Mouse (Mus musculus) cerebellum, postnatal 25 days (tissue): ENCODE results near the gene Pik3r5.

Experiments used
- DNase-seq, 2 experiments: peaks; one replicate each; pipeline ENCODE4 v3.0.0; 2021; ENCODE audit warnings: mixed read lengths in 2 of 2

The Pik3r5 gene

GRCm38 (mm10) chr11:68431699-68432360, at the start of gene Pik3r5:
Gene Pik3r5 (plus strand): TSS chr11:68432121.
- DNase-seq = peak; percentile 43 to 67

DNA sequence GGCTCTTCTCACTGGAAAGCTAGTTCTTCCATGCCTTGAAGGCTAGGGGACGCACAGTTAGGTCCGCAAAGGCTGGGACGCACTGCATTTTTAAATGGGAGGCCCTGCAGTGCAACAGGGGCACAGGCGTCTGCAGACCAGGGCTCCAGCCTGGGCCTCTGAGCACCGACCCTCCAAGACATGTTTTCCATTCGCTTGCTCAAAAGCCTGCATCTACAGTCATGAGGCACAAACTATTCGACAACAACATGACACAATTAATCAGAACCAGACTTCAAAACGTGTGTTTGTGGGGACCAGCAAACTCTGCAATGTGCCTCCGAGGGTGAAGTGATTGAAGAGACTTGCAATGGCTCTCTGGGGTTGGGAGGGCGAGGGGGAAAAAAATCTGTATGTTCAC, 48.4 kb upstream of the Pik3r5 start:
- DNase-seq = no peak

GRCm38 (mm10) chr11:68384131-68384530, 47.8 kb upstream of the Pik3r5 start:
- no peak for DNase-seq

DNA sequence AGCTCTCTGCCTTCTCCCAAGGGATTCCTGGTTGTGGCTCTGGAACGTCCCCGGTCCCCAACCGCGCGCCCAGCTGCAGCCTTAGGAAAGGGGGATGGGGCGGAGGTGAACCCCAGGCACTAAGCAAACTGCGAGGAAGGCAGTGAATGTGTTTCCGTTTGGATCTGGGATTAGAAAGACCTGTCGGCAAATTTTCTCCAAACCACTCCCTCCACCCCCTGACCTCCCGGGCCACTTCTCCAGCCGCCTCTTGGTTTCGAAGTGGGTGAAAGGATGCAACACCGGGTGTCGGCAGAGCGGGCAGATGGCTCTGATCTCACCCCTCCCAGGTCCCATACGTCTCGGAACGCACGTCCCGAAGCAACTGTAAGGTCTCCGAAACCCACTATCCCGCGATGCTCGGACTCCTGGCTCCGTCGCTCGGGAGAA, 47.3 kb upstream of the Pik3r5 start:
- peak; percentile 30 to 47 for DNase-seq

DNA sequence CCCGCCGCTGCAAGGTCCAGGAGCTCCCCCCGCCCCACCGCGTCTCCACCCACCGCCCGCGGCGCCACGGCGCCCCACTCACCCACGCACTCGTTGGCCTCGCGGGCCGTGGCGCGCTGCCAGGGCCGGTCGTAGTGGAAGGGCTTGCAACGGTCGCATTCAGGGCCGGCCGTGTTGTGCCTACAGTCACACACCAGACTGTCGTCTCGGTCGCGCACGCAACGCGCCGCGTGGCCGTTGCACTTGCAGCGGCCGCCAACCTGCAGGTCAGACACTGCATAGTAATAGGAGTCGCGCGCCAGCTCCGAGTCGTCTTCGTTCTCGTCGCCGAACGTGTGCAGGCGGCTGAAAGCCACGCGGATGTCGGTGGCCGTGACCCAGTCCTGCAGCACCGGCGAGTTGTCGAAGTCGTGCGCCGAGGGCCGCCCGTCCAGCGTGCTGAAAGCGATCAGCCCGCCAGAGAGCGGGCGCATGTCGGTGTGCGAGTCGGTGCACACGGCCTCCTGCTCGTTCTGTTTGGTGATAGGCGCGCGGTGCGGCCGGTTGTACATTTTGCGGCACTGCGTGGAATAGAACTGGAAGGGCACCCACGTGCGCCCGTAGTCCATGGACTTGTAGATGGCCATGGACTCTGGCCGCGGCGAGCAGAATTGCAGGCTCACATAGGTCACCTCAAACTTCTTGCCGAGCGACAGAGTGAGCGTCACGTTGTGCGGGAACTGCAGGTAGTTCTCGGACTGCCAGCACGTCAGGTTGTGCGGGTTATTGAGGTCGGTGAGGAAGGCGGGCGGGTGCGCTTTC, 46.7 kb upstream of the Pik3r5 start:
- DNase-seq = peak; percentile 61 to 65

- peak; percentile 47 to 48 for DNase-seq
Observed at GRCm38 (mm10) chr11:68385921-68386588, 45.9 kb upstream of the Pik3r5 start.

- peak; percentile 45 to 61 for DNase-seq
Observed at GRCm38 (mm10) chr11:68386589-68387440, 45.1 kb upstream of the Pik3r5 start.

GRCm38 (mm10) chr11:68387441-68387760, 44.5 kb upstream of the Pik3r5 start:
- no peak for DNase-seq

GRCm38 (mm10) chr11:68387971-68388654, 43.8 kb upstream of the Pik3r5 start:
- DNase-seq = no peak

GRCm38 (mm10) chr11:68388655-68389015, 43.3 kb upstream of the Pik3r5 start:
- DNase-seq = no peak

DNA sequence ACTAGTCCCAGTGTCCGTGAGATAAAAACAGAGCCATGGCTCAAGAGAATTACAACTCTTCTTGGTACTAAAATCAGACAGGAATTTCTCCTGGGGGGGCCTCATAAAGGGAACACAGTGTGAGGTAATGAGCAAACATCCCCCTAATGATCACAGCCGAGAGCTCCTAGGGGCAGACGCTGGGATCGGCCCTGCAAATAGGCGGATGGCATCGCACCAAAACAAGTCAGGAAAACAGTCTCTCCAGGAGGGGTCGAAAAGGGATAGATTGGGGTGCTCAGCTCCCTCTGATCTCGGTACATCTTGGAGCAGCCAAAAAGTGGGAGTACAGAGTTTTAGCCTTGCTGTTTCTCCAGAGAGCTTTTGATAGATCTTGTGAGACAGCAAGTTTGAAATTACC, 42.3 kb upstream of the Pik3r5 start:
- DNase-seq = no peak

DNA sequence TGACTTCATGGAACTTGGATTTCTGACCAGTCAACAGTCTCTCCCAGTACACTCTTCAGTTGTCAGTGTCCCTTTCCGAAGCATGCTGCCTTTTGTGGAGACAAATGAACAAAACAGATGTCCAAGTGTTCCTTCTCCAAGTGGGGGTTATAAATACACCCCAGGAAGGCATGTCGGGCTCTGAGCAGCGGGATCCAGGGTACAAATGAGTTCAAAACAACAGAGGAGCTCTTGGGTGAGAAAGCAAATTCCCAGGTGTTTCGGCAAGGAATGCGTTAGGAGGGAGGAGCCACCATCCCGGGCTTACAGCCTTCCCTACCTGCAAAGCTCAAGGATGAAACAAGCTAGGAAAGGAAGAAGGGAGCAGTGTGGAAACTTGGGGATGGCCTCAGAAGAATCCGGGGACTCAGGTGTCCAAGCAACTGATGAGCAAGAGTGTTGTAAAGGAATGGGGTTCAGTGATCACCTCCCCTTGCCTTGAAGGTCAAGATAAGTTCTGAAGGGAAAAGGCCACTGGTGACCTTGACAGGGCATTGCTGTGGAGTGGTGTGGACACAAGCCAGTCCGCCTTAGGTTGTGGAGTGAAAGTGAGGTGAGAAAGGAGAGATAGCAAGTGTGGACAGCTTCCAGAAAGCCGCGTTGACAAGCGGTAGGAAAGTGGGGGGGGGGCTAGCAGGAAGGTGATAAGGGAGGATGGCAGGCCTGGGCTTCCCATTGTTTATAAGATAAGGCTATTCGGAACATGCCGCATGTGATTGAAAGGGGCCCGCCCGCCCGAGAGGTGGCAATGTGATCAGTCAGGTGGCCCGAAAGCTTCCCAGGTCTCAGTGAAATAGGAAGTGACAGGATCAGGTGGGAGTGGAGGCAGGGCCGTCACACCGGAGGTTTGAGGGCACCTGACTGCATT, 41.3 kb upstream of the Pik3r5 start:
- no peak for DNase-seq

DNA sequence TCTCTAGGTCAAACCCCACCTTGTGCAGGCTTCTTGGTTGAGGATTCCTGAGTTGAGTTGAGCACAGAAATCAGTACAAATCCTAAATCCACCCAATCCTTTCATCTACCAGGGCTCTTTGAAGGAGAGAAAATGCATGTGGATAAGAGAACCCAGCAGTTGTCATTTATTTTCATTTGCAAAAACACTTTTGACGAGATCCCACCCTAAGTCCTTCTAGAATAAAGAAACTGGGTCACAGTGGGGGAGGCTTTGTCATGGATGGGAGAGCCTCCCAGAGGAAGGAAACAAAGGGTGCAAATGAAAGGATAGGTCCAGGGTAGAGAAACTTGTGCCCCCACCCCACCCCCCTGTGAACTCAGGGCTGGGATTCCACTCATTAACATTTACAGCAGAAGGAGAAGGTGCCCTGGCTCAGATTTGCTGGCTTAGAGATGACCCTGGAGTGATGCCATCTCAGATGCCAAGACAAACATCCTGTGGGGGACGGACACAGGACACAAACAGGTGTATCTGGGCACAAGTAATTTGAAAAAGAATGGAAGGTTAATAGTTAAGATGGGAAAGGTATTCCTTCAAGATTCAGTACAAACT, 37.9 kb upstream of the Pik3r5 start:
- peak in 1 of 2 experiments; percentile 29 for DNase-seq

DNA sequence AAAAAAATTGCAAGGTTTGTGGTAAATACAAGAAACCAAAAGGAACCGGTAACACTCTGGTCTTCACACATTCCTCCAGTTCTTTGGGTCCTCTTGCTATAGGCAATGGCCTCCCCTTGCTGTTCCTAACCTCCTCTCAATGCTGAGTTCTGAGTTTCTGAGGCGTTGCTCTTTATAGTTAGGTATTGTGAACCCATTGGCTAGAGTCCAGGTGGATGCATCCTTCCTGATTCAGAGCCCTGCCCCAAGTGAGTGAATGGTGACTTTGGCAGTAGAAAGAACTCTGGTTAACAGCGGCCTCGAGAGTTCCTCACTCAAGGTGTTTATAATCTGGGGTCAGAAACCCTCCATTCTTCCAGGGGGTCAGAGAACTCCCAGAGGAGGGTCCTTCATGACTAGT, 37.2 kb upstream of the Pik3r5 start:
- no peak for DNase-seq

- DNase-seq = no peak
Observed at GRCm38 (mm10) chr11:68395546-68395945, 36.4 kb upstream of the Pik3r5 start.

GRCm38 (mm10) chr11:68398891-68399547, 32.9 kb upstream of the Pik3r5 start:
- DNase-seq = no peak

DNA sequence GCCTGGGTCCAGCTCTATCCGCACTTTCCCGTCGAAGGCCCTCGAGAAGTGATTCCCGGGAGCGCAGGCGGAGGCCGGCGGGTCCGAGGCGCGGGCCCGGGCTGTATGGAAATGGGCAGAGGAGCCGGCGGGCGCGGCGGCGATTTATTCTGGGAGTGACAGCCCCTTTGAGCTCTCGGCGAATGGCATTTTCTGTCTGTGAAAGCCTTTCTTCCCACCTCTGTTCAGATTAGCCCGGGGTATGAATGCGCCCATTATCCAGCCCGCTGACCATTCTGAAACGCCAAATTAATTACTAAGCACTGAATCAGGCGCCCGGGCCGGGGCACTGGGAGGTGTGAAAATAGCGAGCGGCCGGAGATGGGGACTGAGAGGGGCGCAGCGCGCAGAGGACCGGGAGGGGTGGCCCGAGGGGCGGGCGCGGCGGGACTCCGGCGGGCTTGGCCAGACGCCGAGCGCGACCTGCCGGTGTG, 32.3 kb upstream of the Pik3r5 start:
- DNase-seq = peak; percentile 38 to 44

DNA sequence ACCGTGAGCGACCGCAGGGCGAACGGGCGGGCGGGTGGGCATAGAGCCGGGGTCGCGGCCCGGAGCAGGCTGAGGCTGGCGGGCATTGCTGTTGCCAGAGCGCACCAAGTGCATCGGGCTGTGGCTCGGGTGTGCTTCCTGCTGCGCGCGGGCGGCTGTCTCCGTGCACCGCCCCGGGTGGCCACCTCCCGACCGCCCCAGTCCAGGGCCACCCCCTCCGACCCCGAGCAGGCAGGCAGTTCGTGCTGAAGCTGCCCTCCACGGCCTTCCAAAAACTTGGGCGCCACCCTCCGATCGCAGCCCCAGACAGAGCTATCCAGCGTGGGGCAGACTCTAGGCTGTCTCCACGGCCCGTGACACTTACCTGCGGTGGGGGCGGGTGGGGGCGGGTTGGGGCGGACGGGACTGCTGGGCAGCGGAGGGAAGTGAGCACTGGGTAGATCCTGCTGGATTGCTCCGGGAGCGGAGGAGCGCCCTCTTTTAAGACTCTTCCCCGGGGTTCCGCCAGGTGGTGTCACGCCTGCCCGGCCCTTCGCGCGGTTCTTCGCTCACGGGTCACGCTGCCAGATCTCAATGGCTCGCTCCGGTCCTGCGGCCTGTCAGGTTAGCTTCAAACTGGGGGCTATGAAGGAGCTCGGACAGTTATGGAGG, 31.8 kb upstream of the Pik3r5 start:
- peak; percentile 64 to 72 for DNase-seq

GRCm38 (mm10) chr11:68400727-68401219, 31.1 kb upstream of the Pik3r5 start, which contains the start of gene Ntn1:
Gene Ntn1 (minus strand): TSS chr11:68400823.
- DNase-seq = no peak
